Mouse (Mus musculus) brain, adult 2 months (tissue): ENCODE data around the gene Olfr1157.

ENCODE experiments used
- DNase-seq: peaks from one replicate; pipeline ENCODE4 v3.0.0; 2011; ENCODE audit warnings: low read depth, low spot score

The Olfr1157 gene

DNA sequence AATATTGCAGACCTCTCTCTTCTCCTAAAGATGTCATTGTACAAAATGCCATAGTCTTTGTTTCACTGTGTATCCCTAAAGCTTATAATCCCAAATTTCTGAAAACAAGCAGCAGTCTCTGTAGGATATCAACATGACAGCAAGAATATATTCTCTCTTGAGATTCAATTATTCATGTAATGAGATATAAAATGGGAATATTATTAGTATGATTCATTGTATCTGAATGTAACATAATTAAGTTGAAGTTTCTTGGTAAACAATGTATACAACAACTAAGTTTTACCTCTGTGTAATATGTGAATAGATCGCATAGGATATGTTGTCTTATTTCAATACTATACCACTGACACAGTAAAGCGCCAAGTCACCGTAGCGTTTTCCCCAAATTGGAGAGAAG is at the start of gene Olfr1157:
TSS of gene Olfr1157 (minus strand) at position 101 of the 400 bp plus-strand sequence.
- no peak for DNase-seq

- no peak for DNase-seq
Observed at GRCm38 (mm10) chr2:88007515-88008318, 39.6 kb upstream of the Olfr1157 start, which contains the start of gene Olfr1160. Olfr1160 (minus strand) TSS chr2:88008268.

DNA sequence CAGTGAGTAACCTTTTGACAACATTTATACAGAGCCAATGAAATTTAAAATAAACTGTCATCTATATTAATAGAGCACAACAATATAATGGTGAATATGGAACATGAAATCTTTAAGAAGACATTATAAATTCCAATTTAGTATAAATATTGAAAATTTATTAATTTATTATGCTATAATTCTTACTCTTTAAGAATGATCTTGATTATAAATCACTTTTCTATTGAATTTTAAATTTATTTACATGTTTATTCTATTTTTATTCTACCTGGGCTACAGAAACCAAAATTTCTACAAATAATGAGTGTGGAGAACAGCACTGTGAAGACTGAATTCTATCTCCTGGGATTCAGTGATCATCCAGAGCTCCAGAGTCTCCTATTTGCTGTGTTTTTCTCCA is 21.7 kb upstream of the Olfr1157 start, which contains the start of gene Olfr1158:
TSS of gene Olfr1158 (plus strand) at position 301 of the 400 bp plus-strand sequence.
- no peak for DNase-seq

DNA sequence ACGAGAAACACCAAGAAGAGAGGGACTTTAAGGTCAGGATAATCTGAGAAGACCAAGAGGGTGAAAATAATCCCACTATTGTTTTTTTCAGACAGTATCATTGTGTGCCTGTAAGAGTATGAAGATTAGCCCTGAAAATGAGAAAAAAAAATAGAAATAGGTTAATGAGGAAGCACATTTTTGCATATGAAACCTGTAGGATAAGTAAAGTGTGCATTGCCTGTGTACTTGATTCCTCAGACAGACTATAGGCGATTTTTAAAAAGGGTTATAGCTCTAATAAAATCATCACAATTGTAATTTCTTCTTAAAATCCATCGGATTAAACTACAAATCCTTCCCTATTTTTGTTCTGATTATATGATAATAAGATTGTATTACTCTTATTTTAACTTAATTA is 6.5 kb upstream of the Olfr1157 start, which contains the start of gene Olfr74:
TSS of gene Olfr74 (minus strand) at position 101 of the 400 bp plus-strand sequence.
- DNase-seq, result no peak

GRCm38 (mm10) chr2:87953000-87953399 is 15.1 kb downstream of the Olfr1157 start, which contains the start of gene Olfr1156:
Olfr1156 (minus strand) TSS chr2:87953100.
- DNase-seq, result no peak

DNA sequence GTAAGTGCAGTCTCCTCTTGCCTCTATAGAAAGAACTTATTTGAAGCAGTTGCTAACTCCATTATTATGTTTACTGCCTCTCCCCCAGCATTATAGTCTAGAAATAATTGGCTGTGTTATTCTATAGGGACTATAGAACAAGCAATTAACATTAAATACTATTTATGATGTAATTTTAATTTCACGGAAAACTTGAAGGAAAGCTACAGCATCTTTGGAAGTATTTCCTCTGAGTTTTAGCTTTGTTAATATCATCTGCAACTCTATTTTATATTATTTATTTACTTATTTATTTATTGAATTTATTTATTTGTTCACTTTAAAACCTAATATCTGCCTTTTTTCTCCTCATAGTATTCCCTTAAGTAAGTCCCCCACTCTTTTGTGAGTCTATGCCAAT is 23.1 kb downstream of the Olfr1157 start, which contains the start of gene Olfr1155:
TSS of gene Olfr1155 (minus strand) at position 101 of the 400 bp plus-strand sequence.
- no peak for DNase-seq
